Mouse (Mus musculus): ENCODE data around the gene Aldh1b1.

Aldh1b1 gene

DNA sequence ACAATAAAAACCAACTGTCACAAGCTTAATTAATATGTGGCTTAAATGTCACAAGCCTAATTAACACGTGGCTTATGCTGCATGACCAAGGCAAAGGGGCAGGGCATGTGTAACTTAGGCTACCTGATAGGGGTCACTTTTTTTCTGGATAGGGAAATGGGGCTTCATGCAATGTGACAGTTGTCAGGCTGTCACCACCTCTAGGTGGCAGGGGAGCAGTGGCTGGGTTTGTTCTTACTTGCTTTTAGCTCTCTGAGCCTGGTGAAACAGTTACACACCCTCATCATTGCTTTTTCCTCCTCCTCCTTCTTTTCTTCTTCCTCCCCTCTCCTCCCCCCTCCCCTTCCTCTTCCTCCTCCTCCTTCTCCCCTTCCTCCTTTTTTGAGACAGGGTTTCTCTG, 15.2 kb upstream of the Aldh1b1 start:
- DNase-seq (ENCODE audit: low read depth, low spot score), result no peak

GRCm38 (mm10) chr4:45785959-45786358, 12.9 kb upstream of the Aldh1b1 start:
- no peak for DNase-seq (ENCODE audit: low read depth, low spot score)

DNA sequence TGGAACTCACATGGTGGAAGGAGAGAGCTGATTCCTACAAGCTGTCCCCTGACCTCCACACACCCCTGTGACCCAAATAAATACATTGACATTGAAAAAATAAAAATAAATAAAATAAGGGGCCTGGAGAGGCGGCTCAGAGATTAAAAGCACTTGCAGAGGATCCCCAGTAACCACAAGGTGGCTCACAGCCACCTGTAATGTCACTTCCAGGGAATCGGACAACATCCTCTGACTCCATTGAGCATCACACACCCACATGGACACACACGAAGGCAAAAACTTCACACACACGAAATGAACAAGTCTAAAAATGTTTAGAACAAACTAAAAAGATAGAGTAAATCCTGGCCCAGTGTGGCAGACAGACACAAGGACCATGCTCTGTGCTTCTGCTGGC, 12.1 kb upstream of the Aldh1b1 start:
- DNase-seq (ENCODE audit: low read depth, low spot score), result no peak

- DNase-seq (ENCODE audit: low read depth, low spot score), result no peak
These were observed 10.3 kb upstream of the Aldh1b1 start for GRCm38 (mm10) chr4:45788446-45789081.

GRCm38 (mm10) chr4:45789263-45789958, 9.4 kb upstream of the Aldh1b1 start:
- DNase-seq (ENCODE audit: low read depth, low spot score), result no peak

- DNase-seq (ENCODE audit: low read depth, low spot score), result no peak
These were observed 8.8 kb upstream of the Aldh1b1 start for GRCm38 (mm10) chr4:45790018-45790417.

DNA sequence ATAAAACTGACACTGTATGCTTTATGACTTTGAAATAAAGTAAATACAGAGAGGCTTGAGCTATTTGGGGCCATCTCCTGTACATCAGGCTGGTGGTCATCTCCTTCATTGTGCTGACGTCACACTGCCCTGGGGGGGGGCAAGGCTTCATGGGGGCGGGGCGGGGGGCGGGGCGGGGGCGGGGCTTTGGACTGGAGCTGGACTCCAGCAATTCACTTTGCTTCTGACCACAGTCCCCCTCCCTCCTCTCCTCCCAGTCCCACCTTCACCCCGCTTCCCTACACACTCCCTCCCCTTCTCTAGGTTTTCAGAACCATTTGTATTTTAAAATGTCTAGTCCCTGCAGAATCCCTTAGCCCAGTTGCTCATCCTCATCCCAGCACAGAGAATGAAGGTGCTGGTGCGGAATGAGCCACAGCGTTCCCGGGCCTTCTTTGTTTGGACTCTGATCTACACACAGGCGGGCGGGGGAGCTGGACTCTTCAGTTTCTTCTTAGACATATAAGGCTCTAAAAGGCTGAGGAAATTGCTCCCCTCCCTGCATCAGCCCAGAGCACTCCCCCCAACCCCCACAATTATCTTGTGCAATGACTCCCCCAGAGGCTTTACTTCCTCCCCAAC, 3.5 kb upstream of the Aldh1b1 start:
- DNase-seq (ENCODE audit: low read depth, low spot score), result no peak

DNA sequence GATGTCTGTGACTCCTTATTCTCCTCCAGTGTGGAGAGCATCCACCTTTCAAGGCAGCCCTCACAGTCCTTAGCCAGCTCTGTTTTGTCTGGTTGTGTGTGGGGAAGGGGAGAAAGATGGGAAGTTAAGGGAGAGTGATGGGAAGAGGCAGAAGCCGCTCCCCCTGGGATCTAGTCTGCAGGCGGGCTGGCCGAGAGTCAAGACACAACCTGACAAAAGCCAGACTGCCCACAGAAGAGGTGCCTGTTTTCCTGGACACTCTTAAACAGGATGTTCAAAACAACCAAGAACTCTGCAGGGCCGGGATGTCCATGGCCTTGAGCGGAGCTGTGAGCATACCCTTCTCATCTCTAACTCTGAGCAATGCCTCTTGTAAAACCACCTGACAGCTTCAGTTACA, 2.1 kb upstream of the Aldh1b1 start:
- DNase-seq (ENCODE audit: low read depth, low spot score), result no peak

DNA sequence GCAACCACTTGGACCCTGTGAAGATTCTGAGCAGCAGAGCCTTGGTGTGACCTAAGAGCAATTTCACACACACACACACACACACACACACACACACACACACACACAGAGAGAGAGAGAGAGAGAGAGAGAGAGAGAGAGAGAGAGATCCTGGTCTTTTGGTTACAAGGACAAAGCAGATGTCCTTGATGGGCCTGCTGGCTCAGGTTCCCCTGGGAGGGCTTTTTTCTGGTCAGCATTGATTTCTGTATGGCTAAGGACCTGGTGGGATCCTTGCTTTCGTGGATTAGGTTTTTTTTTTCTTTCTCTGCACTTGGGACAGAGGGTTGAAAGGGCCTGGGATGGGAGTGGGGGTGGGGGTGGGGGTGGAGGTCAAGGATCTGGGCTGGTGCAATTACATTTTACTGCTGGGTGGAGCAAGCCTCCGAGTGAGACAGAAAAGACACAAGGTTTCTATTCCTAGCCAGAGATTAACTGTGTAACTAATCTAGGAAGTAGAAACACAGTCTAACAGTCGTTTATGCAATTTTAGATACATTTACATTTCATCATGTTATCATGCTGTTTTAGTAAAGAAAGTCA, 1.2 kb downstream of the Aldh1b1 start:
- DNase-seq (ENCODE audit: low read depth, low spot score), result peak; percentile 40

DNA sequence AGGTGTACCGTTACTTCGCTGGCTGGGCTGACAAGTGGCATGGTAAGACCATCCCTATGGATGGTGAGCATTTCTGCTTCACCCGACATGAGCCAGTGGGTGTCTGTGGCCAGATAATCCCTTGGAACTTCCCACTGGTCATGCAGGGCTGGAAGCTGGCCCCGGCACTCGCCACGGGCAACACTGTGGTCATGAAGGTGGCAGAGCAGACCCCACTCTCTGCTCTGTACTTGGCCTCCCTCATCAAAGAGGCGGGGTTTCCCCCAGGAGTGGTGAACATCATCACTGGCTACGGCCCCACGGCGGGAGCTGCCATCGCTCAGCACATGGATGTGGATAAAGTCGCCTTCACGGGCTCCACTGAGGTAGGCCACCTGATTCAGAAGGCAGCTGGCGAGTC, 4.1 kb downstream of the Aldh1b1 start:
- no peak for DNase-seq (ENCODE audit: low read depth, low spot score)

DNA sequence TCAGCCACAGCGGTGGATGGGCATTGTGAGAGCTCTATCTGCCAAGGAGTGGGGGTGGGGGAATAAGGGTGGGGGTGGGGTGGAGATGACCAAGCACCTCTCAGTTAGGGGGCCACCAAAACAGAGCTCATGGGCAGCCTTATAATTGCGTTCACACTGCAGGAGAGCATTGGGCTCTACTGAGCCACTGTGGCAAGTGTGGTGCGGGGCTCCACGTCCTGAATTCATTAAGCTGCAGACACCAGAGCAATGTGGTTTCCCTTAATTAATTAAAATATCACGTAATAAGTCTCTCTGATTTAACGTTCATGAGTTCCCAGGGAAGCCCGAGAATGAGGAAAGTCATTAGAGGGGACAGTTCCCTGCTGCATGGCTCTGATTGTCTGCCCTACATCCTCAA, 9.2 kb downstream of the Aldh1b1 start:
- DNase-seq (ENCODE audit: low read depth, low spot score), result no peak

GRCm38 (mm10) chr4:45811250-45811649, 12.4 kb downstream of the Aldh1b1 start:
- DNase-seq (ENCODE audit: low read depth, low spot score), result peak; percentile 77

GRCm38 (mm10) chr4:45815542-45815941, 16.7 kb downstream of the Aldh1b1 start:
- peak; percentile 93 for DNase-seq (ENCODE audit: low read depth, low spot score)

DNA sequence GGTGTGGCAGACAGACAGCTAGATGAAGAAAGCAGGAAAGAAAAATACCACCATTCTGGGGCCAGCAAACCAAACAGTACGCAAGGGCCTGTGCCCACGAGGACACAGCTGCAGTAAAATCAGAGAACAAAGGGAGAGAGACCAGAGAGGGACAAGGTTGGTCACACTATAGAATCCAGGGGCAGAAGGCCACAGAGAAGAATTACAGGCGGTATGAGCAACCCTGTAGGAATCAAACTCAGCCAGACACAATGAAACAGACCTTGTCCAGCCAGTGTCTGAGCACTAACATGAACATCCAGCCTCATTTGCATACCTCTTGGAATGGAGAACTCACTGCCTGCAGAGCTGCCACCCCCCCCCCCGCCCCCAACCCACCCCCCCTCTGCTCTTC, 20.0 kb downstream of the Aldh1b1 start:
- DNase-seq (ENCODE audit: low read depth, low spot score), result no peak

- peak; percentile 88 for DNase-seq (ENCODE audit: low read depth, low spot score)
These were observed 20.5 kb downstream of the Aldh1b1 start for GRCm38 (mm10) chr4:45819208-45819931.

DNA sequence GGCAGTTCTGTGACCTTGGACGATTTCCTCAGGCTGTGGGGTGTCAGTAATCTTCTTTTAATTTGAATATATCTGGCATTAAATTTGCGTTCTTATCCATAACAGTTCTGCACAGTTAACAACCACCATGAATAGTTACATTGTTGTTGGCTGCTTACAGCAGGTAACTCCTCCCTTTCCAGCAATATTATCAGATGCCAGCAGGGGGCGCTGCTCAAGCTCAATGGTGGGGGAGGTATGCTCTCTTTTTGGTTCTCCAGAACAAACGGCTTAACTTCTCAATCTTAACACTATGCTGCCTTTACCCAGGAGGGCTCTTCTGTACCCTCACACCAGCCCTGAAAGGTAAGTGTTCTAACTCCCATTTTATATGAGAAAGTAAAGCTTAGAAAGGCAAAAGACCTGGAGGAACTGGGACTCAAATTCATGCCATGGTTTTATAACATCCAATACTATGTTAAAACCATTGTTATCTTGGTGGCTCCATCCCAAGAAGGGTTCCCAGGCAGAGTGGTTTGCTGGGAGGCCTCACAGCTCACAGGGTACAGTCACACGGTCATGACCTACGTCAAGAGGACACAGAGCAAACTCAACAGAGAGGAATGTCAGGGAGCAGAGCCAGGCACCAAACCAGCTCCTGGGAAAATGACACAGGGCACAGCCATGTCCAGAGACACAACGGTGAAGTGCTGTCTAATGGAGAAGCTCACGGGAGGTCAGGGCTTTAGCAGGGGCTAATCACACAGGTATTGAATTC, 21.4 kb downstream of the Aldh1b1 start:
- DNase-seq (ENCODE audit: low read depth, low spot score), result peak; percentile 80

DNA sequence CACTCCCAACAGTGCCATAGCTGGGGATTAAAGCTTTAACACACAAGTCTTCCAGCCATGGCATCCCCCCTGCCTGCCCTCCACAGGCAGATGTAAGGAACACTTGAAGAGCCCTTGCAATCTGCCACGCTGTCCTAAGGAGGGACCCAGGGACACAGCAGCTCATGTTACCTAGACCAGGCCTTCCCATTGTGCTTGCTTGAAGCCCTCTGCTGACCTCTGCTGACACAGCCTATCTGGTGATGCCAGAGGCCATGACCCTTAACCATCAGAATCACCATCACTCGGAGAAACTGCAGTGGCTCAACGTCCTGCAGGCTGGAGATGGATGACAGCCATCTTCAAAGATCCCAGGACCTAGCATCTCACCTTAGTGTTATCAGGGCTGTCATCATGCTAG, 23.2 kb downstream of the Aldh1b1 start:
- no peak for DNase-seq (ENCODE audit: low read depth, low spot score)

GRCm38 (mm10) chr4:45822781-45823575, 24.2 kb downstream of the Aldh1b1 start:
- no peak for DNase-seq (ENCODE audit: low read depth, low spot score)

DNA sequence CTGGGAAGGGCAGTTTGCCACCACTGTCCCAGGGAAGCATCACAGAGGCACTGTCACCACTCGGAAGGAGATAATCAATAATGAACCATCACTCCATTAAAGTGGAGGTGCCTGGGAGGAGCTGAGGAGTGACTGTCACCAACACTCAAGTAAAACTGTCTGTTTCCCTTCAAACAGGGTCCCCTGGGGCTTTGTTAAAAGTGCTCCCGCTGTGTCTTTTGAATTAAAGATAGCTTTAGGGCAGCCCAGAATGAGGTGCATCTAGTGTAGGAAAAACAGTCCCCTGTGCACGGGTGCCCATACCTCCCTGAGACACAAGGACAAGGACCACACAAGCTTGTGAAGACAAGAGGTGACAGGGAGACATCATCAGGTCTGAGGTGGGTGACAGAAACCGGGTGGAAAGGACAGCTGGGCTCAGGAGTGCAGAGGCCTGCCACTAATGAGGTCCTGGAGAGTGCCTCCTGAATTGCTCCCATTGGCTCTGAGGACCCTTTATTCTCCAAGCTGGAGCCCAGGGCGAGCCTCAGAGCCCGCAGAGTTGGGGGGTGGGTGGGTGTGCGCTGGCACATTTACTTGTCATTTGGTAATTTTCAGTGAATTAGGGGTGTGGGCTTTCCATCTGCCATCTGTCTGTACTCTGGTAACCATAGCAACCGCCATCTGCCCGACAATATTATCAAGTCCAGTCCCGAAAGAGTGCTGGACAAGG, 25.4 kb downstream of the Aldh1b1 start:
- no peak for DNase-seq (ENCODE audit: low read depth, low spot score)
